Mouse (Mus musculus) heart, embryonic 13.5 days (tissue): ENCODE data around the gene Aicda. TPM values are rescaled to one million over a fixed set of nuclear protein-coding genes. Genes with fewer than 3 reads are reported as not detected.
A peak's percentile ranks its signal among the peaks of the same experiment; 100 is the strongest.

Experiments used
- ATAC-seq: fragments of 200-750 bp; cut with Nextera tagmentation; 2 replicates; pipeline ENCODE4 v1.8.0; 2017; ENCODE audit warnings: moderate TSS enrichment; ENCODE audit not compliant: insufficient number of reproducible peaks, low FRiP score, low TSS enrichment; ENCODE audit errors: extremely low read depth
- H3K27ac ChIP-seq: fragments of 300-500 bp; sonication (generic); replicated peaks from 2 replicates; pipeline ENCODE4 v1.5.1; 2015; ENCODE audit warnings: moderate library complexity, mild to moderate bottlenecking, inconsistent platforms
- H3K27me3 ChIP-seq: fragments of 300-500 bp; sonication (generic); replicated peaks from 2 replicates; pipeline ENCODE4 v1.6.1; 2015; ENCODE audit warnings: mild to moderate bottlenecking, inconsistent platforms
- H3K36me3 ChIP-seq: fragments of 300-500 bp; sonication (generic); 2 replicates; pipeline ENCODE4 v1.6.1; 2015; ENCODE audit warnings: mild to moderate bottlenecking, inconsistent platforms
- H3K4me1 ChIP-seq: fragments of 300-500 bp; sonication (generic); 2 replicates; pipeline ENCODE4 v1.6.1; 2015; ENCODE audit warnings: inconsistent platforms
- H3K4me2 ChIP-seq: fragments of 300-500 bp; sonication (generic); 2 replicates; pipeline ENCODE4 v1.6.1; 2015; ENCODE audit warnings: inconsistent platforms, mild to moderate bottlenecking, moderate library complexity
- H3K4me3 ChIP-seq: fragments of 300-500 bp; sonication (generic); 2 replicates; pipeline ENCODE4 v1.5.1; 2015; ENCODE audit warnings: moderate library complexity, mild to moderate bottlenecking, inconsistent platforms
- H3K9ac ChIP-seq: fragments of 300-500 bp; sonication (generic); 2 replicates; pipeline ENCODE4 v1.6.1; 2015; ENCODE audit warnings: inconsistent platforms, mild to moderate bottlenecking, moderate library complexity
- H3K9me3 ChIP-seq: fragments of 300-500 bp; sonication (generic); 2 replicates; pipeline ENCODE4 v1.6.1; 2016; ENCODE audit warnings: inconsistent platforms
- WGBS: fragments of 180-500 bp; shearing (Covaris S2); methylation state at CpG from one replicate; pipeline ENCODE4 v1.1.7; 2015; ENCODE audit warnings: mixed read lengths; 5-methylcytosine and 5-hydroxymethylcytosine counted together
- polyA plus RNA-seq: library from polyadenylated mRNA; unstranded; fragments of >200 nt; fragmentation: Nextera tagmentation; extraction: Ambion mirVana; gene quantifications from 2 replicates; pipeline ENCODE4 v1.2.1, GENCODE M21; 2015

Aicda gene
- polyA plus RNA-seq, 1 experiment from 2014 or later = not detected

GRCm38 (mm10) chr6:122554102-122554501 is 501 bp downstream of the Aicda start:
- no peak for ATAC-seq
- no peak overlapping the region for H3K9ac ChIP-seq
- H3K9me3 ChIP-seq = no peaks in the 10 kb centered on the region
- H3K4me2 ChIP-seq = no peak overlapping the region
- H3K27ac ChIP-seq = no peak overlapping the region
- WGBS = 65% methylated on average over 6 of the region's 6 CpGs
- H3K4me1 ChIP-seq = peaks cover 13% of the 10 kb centered on the region
- no peak overlapping the region for H3K4me3 ChIP-seq
- H3K27me3 ChIP-seq = peaks cover 8% of the 10 kb centered on the region; the same call in 1 of the 2 replicates
- no peaks in the 10 kb centered on the region for H3K36me3 ChIP-seq

GRCm38 (mm10) chr6:122555266-122555665 is 1.7 kb downstream of the Aicda start:
- H3K4me3 ChIP-seq = no peak overlapping the region
- peaks cover 8% of the 10 kb centered on the region; the same call in 1 of the 2 replicates for H3K27me3 ChIP-seq
- no peak overlapping the region for H3K27ac ChIP-seq
- H3K4me2 ChIP-seq = no peak overlapping the region
- H3K4me1 ChIP-seq = peaks cover 13% of the 10 kb centered on the region
- H3K36me3 ChIP-seq = no peaks in the 10 kb centered on the region
- H3K9me3 ChIP-seq = no peaks in the 10 kb centered on the region
- H3K9ac ChIP-seq = no peak overlapping the region
- ATAC-seq = no peak
- 16% methylated on average over 7 of the region's 7 CpGs for WGBS

- H3K4me3 ChIP-seq = no peak overlapping the region
- no peak overlapping the region for H3K27ac ChIP-seq
- H3K36me3 ChIP-seq = no peaks in the 10 kb centered on the region
- 22% methylated on average over 15 of the region's 15 CpGs for WGBS
- H3K4me2 ChIP-seq = peak overlapping the region; percentile 50
- ATAC-seq = no peak
- H3K27me3 ChIP-seq = peaks cover 21% of the 10 kb centered on the region
- peaks cover 13% of the 10 kb centered on the region for H3K4me1 ChIP-seq
- no peak overlapping the region for H3K9ac ChIP-seq
- no peaks in the 10 kb centered on the region for H3K9me3 ChIP-seq
Observed at GRCm38 (mm10) chr6:122556959-122557561, 3.5 kb downstream of the Aicda start.

- peaks cover 47% of the 10 kb centered on the region for H3K27me3 ChIP-seq
- no peaks in the 10 kb centered on the region for H3K36me3 ChIP-seq
- peak overlapping the region; percentile 48 for H3K4me2 ChIP-seq
- no peak overlapping the region for H3K9ac ChIP-seq
- H3K9me3 ChIP-seq = no peaks in the 10 kb centered on the region
- WGBS = 14% methylated on average over 17 of the region's 17 CpGs
- H3K4me1 ChIP-seq = peaks cover 10% of the 10 kb centered on the region
- H3K4me3 ChIP-seq = peak overlapping the region; percentile 5; the same call in 1 of the 2 replicates
- ATAC-seq = no peak
- no peak overlapping the region for H3K27ac ChIP-seq
Observed at GRCm38 (mm10) chr6:122560427-122560826, 6.8 kb downstream of the Aicda start.

- H3K27ac ChIP-seq = no peak overlapping the region
- H3K9me3 ChIP-seq = no peaks in the 10 kb centered on the region
- H3K4me3 ChIP-seq = no peak overlapping the region
- peaks cover 6% of the 10 kb centered on the region; the same call in 1 of the 2 replicates for H3K4me1 ChIP-seq
- H3K36me3 ChIP-seq = no peaks in the 10 kb centered on the region
- no peak overlapping the region for H3K4me2 ChIP-seq
- no peak overlapping the region for H3K9ac ChIP-seq
- WGBS = 69% methylated on average over 20 of the region's 20 CpGs
- ATAC-seq = no peak
- peaks cover 43% of the 10 kb centered on the region for H3K27me3 ChIP-seq
Observed at GRCm38 (mm10) chr6:122561005-122561404, 7.4 kb downstream of the Aicda start.

GRCm38 (mm10) chr6:122562463-122562862 is 8.9 kb downstream of the Aicda start:
- Histone ChIP-seq H3K9me3 (no peaks in the 10 kb centered on the region), H3K4me3 (no peak overlapping the region), H3K9ac (no peak overlapping the region), H3K4me1 (no peaks in the 10 kb centered on the region), H3K4me2 (0 out of 2 replicates have a peak overlapping the region, but pooled peaks have one; percentile 2), H3K27me3 (peaks cover 40% of the 10 kb centered on the region), H3K27ac (no peak overlapping the region), H3K36me3 (no peaks in the 10 kb centered on the region)
- WGBS = 4% methylated on average over 6 of the region's 6 CpGs
- no peak for ATAC-seq

- WGBS = 84% methylated on average over 9 of the region's 9 CpGs
- H3K9ac ChIP-seq = no peak overlapping the region
- H3K4me1 ChIP-seq = no peaks in the 10 kb centered on the region
- H3K36me3 ChIP-seq = no peaks in the 10 kb centered on the region
- H3K4me2 ChIP-seq = no peak overlapping the region
- ATAC-seq = no peak
- H3K4me3 ChIP-seq = no peak overlapping the region
- H3K27ac ChIP-seq = no peak overlapping the region
- H3K9me3 ChIP-seq = no peaks in the 10 kb centered on the region
- peaks cover 42% of the 10 kb centered on the region for H3K27me3 ChIP-seq
Observed at GRCm38 (mm10) chr6:122565070-122565784, 11.6 kb downstream of the Aicda start.

- Histone ChIP-seq H3K4me1 (peaks cover 6% of the 10 kb centered on the region), H3K27ac (no peak overlapping the region), H3K4me3 (no peak overlapping the region), H3K9ac (no peak overlapping the region), H3K27me3 (peaks cover 15% of the 10 kb centered on the region), H3K9me3 (no peaks in the 10 kb centered on the region), H3K36me3 (no peaks in the 10 kb centered on the region), H3K4me2 (no peak overlapping the region)
- no peak for ATAC-seq
- WGBS = 44% methylated on average over 5 of the region's 5 CpGs
Observed at GRCm38 (mm10) chr6:122569113-122569512, 15.5 kb downstream of the Aicda start.

GRCm38 (mm10) chr6:122569762-122570161 is 16.2 kb downstream of the Aicda start:
- H3K27ac ChIP-seq = no peak overlapping the region
- no peaks in the 10 kb centered on the region for H3K36me3 ChIP-seq
- no peak overlapping the region for H3K4me3 ChIP-seq
- no peaks in the 10 kb centered on the region for H3K9me3 ChIP-seq
- peaks cover 10% of the 10 kb centered on the region; the same call in 1 of the 2 replicates for H3K27me3 ChIP-seq
- ATAC-seq = no peak
- peaks cover 6% of the 10 kb centered on the region for H3K4me1 ChIP-seq
- no peak overlapping the region for H3K4me2 ChIP-seq
- H3K9ac ChIP-seq = no peak overlapping the region
- 36% methylated on average over 1 of the region's 1 CpGs for WGBS

GRCm38 (mm10) chr6:122570695-122571616 is 17.4 kb downstream of the Aicda start:
- ATAC-seq = no peak

GRCm38 (mm10) chr6:122571617-122571959 is 18.0 kb downstream of the Aicda start:
- no peak for ATAC-seq
- H3K27me3 ChIP-seq = 0 out of 2 replicates have a peak, but pooled peaks cover 3% of the 10 kb centered on the region
- no peak overlapping the region for H3K4me2 ChIP-seq
- WGBS = 24% methylated on average over 3 of the region's 3 CpGs
- no peak overlapping the region for H3K9ac ChIP-seq
- H3K4me1 ChIP-seq = peaks cover 6% of the 10 kb centered on the region
- no peak overlapping the region for H3K27ac ChIP-seq
- H3K36me3 ChIP-seq = no peaks in the 10 kb centered on the region
- H3K4me3 ChIP-seq = no peak overlapping the region
- H3K9me3 ChIP-seq = no peaks in the 10 kb centered on the region

More at GRCm38 (mm10) chr6:122570695-122571616, 17.4 kb downstream of the Aicda start:
- Histone ChIP-seq H3K4me1 (peaks cover 6% of the 10 kb centered on the region), H3K36me3 (no peaks in the 10 kb centered on the region), H3K9ac (no peak overlapping the region), H3K9me3 (no peaks in the 10 kb centered on the region), H3K4me2 (no peak overlapping the region), H3K27ac (no peak overlapping the region), H3K4me3 (no peak overlapping the region), H3K27me3 (0 out of 2 replicates have a peak, but pooled peaks cover 3% of the 10 kb centered on the region)
- 58% methylated on average over 8 of the region's 8 CpGs for WGBS
